Mouse (Mus musculus) midbrain, embryonic 13.5 days (tissue): ENCODE measurements at regions not wholly inside any gene's neighbourhood (a gene's known extent, or its start where the extent isn't known, plus 50 kb on each side); places are given as distances from the start of the nearest gene placed in this dataset.
"Not testable (repeated sequence)": the region's sequence is repeated elsewhere in the genome, so short reads cannot be mapped to it uniquely, and the experiment has no call there.

Source experiments
- ATAC-seq: fragments of 200-750 bp; cut with Nextera tagmentation; 2 replicates; pipeline ENCODE4 v1.8.0; 2017; ENCODE audit warnings: mild to moderate bottlenecking, moderate TSS enrichment, moderate library complexity
- H3K27ac ChIP-seq: fragments of 300-500 bp; sonication (generic); 2 replicates; pipeline ENCODE4 v1.5.1; 2015; ENCODE audit warnings: inconsistent platforms, mild to moderate bottlenecking, moderate library complexity
- H3K27me3 ChIP-seq: fragments of 300-500 bp; sonication (generic); 2 replicates; pipeline ENCODE4 v1.6.1; 2015; ENCODE audit warnings: mild to moderate bottlenecking, inconsistent platforms
- H3K36me3 ChIP-seq: fragments of 300-500 bp; sonication (generic); 2 replicates; pipeline ENCODE4 v1.6.1; 2015; ENCODE audit warnings: mild to moderate bottlenecking, inconsistent platforms
- H3K4me1 ChIP-seq: fragments of 300-500 bp; sonication (generic); replicated peaks from 2 replicates; pipeline ENCODE4 v1.6.1; 2015; ENCODE audit warnings: inconsistent platforms
- H3K4me2 ChIP-seq: fragments of 300-500 bp; sonication (generic); replicated peaks from 2 replicates; pipeline ENCODE4 v1.6.1; 2015; ENCODE audit warnings: moderate library complexity, mild to moderate bottlenecking, inconsistent platforms
- H3K4me3 ChIP-seq: fragments of 300-500 bp; sonication (generic); replicated peaks from 2 replicates; pipeline ENCODE4 v1.5.1; 2015; ENCODE audit warnings: mild to moderate bottlenecking, inconsistent platforms
- H3K9ac ChIP-seq: fragments of 300-500 bp; sonication (generic); replicated peaks from 2 replicates; pipeline ENCODE4 v1.6.1; 2015; ENCODE audit warnings: mild to moderate bottlenecking, inconsistent platforms
- H3K9me3 ChIP-seq: fragments of 300-500 bp; sonication (generic); 2 replicates; pipeline ENCODE4 v1.6.1; 2016; ENCODE audit warnings: mild to moderate bottlenecking, inconsistent platforms
- WGBS: fragments of 180-500 bp; shearing (Covaris S2); methylation state at CpG from one replicate; pipeline ENCODE4 v1.1.7; 2015; 5-methylcytosine and 5-hydroxymethylcytosine counted together

DNA sequence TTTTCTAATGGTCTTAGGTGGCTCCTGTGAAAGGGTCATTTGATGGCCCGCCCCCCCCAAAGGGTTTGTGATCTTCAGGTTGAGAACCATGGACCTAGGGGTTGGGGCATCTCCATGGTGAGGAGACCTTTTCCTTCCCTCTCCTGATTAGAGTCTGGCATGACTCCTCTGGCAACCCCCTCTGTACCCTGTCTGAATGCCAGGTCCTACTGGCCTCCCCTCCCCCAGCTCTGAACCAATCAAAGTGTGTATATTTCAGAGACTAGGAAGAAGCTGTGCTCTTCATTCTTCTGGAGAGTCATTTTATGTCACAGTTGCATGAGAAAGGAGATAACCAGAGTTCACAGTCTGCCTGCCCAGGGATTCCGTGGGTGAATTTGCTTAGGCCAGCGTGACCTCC lies 164.8 kb downstream of the Bcl2l11 start:
- no peak overlapping the region for H3K9ac ChIP-seq
- no peaks in the 10 kb centered on the region for H3K27me3 ChIP-seq
- ATAC-seq: no peak
- peaks cover 19% of the 10 kb centered on the region for H3K4me1 ChIP-seq
- no peak overlapping the region for H3K27ac ChIP-seq
- no peak overlapping the region for H3K4me2 ChIP-seq
- WGBS: 95% methylated on average over 3 of the region's 3 CpGs
- H3K9me3 ChIP-seq: 0 out of 2 replicates have a peak, but pooled peaks cover 10% of the 10 kb centered on the region
- no peaks in the 10 kb centered on the region for H3K36me3 ChIP-seq
- no peak overlapping the region for H3K4me3 ChIP-seq

DNA sequence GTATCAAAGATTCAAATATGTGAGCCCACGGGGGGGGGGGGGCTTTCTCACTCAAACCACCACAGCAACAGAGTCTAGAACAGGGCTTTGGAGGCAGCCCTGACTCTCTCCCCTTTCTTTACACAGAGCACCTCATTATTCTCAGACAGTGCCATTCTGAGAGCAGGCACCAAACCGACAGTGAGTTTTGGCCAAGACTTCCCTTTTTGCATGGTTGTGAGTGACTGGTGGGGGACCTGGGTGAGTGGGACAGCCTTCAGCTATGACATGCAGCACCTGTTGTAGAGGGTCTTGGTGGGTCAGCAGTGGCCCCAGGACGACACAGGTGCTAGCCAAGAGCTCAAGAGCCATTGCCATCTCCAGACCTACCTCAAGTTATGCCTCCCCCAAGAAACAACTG lies 168.8 kb downstream of the Bcl2l11 start:
- H3K27me3 ChIP-seq: no peaks in the 10 kb centered on the region
- H3K9ac ChIP-seq: no peak overlapping the region
- H3K4me2 ChIP-seq: no peak overlapping the region
- no peaks in the 10 kb centered on the region for H3K36me3 ChIP-seq
- no peak overlapping the region for H3K4me3 ChIP-seq
- no peaks in the 10 kb centered on the region for H3K4me1 ChIP-seq
- 65% methylated on average over 3 of the region's 3 CpGs for WGBS
- H3K27ac ChIP-seq: no peak overlapping the region
- H3K9me3 ChIP-seq: 0 out of 2 replicates have a peak, but pooled peaks cover 10% of the 10 kb centered on the region
- ATAC-seq: no peak

DNA sequence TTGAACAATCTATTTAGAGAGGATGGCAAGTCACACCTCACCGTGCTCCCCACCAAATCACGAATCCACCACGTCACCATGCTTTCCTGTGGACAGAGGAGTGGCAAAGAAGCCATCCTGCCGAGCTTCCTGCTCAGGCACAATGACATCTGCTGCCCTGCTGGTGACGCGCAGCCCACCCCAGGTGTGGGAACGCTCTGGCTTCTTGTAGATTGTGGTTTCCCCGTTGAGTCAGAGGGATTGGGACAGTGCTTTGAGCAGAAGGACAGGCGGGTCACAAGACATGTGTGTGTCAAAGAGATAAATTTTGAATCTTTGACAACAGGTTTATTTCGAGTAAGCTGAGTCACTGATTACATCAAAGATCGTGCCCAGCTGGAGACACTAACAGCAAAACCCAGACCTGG lies 169.2 kb downstream of the Bcl2l11 start:
- Histone ChIP-seq H3K4me2 (no peak overlapping the region), H3K27me3 (no peaks in the 10 kb centered on the region), H3K9me3 (0 out of 2 replicates have a peak, but pooled peaks cover 10% of the 10 kb centered on the region), H3K27ac (no peak overlapping the region), H3K4me3 (no peak overlapping the region), H3K36me3 (no peaks in the 10 kb centered on the region), H3K9ac (no peak overlapping the region), H3K4me1 (no peaks in the 10 kb centered on the region)
- no peak for ATAC-seq
- 83% methylated on average over 11 of the region's 11 CpGs for WGBS

DNA sequence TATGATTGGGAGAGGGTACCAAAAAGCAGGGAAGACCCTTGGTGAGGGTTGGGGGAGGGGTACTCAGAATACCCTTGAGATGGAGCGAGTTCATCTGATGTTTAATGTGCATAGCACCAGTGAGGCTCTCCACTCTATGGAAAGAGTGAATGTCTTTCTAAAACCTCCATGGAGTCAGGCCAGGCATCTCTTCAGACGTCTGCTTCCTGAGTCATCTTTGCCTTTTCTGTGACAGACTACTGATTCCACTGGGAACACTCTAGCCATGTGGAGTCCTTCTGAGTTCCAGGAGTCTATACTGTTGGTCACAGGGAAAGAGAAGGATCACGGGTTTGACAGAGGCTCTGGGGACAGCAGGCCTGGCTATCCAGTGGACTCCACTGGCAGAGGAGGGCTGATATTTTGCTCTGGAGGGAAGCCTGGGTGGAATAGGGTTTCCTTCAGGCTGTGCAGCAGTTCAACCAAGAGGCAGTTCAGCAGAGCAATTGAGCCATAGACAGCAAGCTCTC lies 169.9 kb downstream of the Bcl2l11 start:
- no peak for ATAC-seq
- Histone ChIP-seq H3K9me3 (0 out of 2 replicates have a peak, but pooled peaks cover 10% of the 10 kb centered on the region), H3K4me3 (no peak overlapping the region), H3K27me3 (no peaks in the 10 kb centered on the region), H3K4me1 (no peaks in the 10 kb centered on the region), H3K36me3 (no peaks in the 10 kb centered on the region), H3K4me2 (no peak overlapping the region), H3K27ac (no peak overlapping the region), H3K9ac (no peak overlapping the region)
- 80% methylated on average over 3 of the region's 3 CpGs for WGBS

DNA sequence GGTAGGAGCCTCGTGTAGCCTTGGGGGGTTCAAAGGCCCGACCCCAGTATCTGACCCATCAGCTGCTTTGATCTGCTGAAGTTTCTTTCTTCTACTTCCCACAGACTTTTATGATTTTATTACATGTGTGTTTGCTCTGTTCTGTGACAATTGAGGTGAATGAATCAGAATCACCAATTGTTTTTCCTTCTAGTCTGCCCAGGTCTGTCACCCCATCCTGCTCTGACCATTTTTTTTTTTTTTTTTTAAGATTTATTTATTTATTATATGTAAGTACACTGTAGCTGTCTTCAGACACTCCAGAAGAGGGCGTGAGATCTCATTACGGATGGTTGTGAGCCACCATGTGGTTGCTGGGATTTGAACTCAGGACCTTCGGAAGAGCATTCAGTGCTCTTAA lies 170.6 kb downstream of the Bcl2l11 start:
- not testable (repeated sequence) for H3K27ac ChIP-seq, H3K4me3 ChIP-seq, H3K9ac ChIP-seq, H3K4me2 ChIP-seq, H3K27me3 ChIP-seq, H3K9me3 ChIP-seq, ATAC-seq, H3K4me1 ChIP-seq, H3K36me3 ChIP-seq
- WGBS: 88% methylated on average over 5 of the region's 5 CpGs

DNA sequence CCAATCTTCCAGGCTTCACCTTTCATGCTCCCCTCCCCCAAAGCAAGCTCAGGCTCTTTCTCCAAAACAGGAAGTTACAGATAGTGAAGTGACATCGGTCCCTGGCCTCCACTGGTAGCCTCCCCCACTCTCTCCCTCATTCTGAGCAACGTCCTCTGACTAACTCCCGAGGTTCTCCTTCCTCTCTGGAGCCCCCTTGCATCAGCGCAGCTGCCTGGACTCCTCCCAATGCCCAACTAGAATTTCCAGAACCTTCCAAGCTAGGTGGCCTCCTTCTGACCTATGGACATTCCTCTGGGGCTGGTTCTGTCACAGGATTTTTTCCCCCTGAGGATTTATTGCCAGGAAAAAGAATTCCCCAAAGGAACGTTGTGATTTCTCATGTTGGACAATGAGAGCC lies 171.1 kb downstream of the Bcl2l11 start:
- no peak for ATAC-seq
- H3K9me3 ChIP-seq: 0 out of 2 replicates have a peak, but pooled peaks cover 3% of the 10 kb centered on the region
- WGBS: 75% methylated on average over 5 of the region's 5 CpGs
- H3K4me3 ChIP-seq: no peak overlapping the region
- H3K4me2 ChIP-seq: no peak overlapping the region
- H3K36me3 ChIP-seq: no peaks in the 10 kb centered on the region
- H3K9ac ChIP-seq: no peak overlapping the region
- H3K4me1 ChIP-seq: no peaks in the 10 kb centered on the region
- H3K27ac ChIP-seq: no peak overlapping the region
- 0 out of 2 replicates have a peak, but pooled peaks cover under 1% of the 10 kb centered on the region for H3K27me3 ChIP-seq

DNA sequence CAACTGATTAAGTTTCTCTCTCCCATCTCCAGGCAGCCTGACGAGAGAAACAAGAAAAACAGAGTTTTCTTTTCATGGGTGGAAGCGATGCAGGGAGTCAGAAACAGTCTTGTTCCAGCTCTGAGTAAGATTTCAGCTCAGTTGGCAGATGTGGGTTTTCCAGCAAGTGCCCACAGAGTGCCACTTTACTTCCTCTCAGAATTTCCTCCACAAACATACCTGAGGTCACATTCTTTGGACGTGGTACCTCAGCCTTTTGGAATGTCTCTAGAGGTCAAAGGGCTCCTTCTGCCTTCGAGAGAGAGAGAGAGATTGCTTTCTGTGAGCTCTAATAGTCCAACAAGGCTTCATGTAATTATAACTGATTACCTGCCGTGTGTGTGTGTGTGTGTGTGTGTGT lies 172.0 kb downstream of the Bcl2l11 start:
- H3K27me3 ChIP-seq: 0 out of 2 replicates have a peak, but pooled peaks cover 3% of the 10 kb centered on the region
- H3K4me3 ChIP-seq: no peak overlapping the region
- H3K36me3 ChIP-seq: no peaks in the 10 kb centered on the region
- no peaks in the 10 kb centered on the region for H3K4me1 ChIP-seq
- no peak overlapping the region for H3K27ac ChIP-seq
- no peak for ATAC-seq
- no peak overlapping the region for H3K4me2 ChIP-seq
- 77% methylated on average over 5 of the region's 5 CpGs for WGBS
- H3K9ac ChIP-seq: no peak overlapping the region
- H3K9me3 ChIP-seq: no peaks in the 10 kb centered on the region

DNA sequence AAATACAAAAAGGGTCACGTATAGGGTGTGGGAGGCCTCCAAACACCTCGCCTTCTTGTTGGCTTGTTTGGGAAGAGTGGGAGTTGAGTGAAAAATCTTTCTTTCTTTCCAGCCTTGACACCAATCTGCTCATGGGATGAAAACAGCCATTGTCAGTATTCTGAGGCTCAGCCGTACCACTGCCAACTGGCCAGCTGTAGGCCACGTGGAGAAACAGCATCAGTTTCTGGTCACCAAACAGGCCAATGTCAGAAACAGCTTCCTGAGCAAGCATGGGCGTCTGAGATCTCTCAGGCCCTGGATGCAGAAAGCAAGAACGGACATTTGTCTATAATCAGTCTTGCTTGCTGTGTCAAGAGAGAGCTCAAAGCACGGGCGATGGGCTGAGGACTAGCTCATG lies 173.2 kb downstream of the Bcl2l11 start:
- Histone ChIP-seq H3K9me3 (no peaks in the 10 kb centered on the region), H3K4me2 (no peak overlapping the region), H3K4me1 (peaks cover 4% of the 10 kb centered on the region), H3K27ac (no peak overlapping the region), H3K9ac (no peak overlapping the region), H3K4me3 (no peak overlapping the region), H3K36me3 (no peaks in the 10 kb centered on the region), H3K27me3 (0 out of 2 replicates have a peak, but pooled peaks cover 3% of the 10 kb centered on the region)
- no peak for ATAC-seq
- WGBS: 91% methylated on average over 8 of the region's 8 CpGs

DNA sequence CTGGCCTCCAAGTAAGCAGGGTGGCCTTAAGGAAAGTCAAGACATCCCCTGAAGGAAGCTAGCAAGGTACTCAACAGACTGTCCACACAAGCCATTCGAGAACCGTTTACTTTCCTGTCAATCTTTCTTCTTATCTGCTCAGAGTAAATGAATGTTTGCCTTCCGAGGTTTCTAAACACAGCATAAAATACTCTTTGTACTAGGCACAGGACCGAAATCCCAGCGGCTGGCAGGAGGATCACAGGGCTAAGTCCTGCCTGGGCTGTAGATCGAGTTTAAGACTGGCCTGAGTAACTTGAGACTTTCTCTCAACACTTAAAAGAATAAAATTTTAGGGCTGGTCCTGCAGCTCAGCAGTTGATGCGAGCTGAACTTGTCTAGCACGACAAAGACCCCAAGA lies 175.9 kb downstream of the Bcl2l11 start:
- ATAC-seq: no peak
- no peaks in the 10 kb centered on the region for H3K9me3 ChIP-seq
- WGBS: 50% methylated on average over 8 of the region's 8 CpGs
- no peak overlapping the region for H3K9ac ChIP-seq
- no peak overlapping the region for H3K4me3 ChIP-seq
- H3K4me2 ChIP-seq: no peak overlapping the region
- H3K36me3 ChIP-seq: no peaks in the 10 kb centered on the region
- H3K4me1 ChIP-seq: peaks cover 14% of the 10 kb centered on the region
- peaks cover 3% of the 10 kb centered on the region; the same call in 1 of the 2 replicates for H3K27me3 ChIP-seq
- no peak overlapping the region for H3K27ac ChIP-seq

DNA sequence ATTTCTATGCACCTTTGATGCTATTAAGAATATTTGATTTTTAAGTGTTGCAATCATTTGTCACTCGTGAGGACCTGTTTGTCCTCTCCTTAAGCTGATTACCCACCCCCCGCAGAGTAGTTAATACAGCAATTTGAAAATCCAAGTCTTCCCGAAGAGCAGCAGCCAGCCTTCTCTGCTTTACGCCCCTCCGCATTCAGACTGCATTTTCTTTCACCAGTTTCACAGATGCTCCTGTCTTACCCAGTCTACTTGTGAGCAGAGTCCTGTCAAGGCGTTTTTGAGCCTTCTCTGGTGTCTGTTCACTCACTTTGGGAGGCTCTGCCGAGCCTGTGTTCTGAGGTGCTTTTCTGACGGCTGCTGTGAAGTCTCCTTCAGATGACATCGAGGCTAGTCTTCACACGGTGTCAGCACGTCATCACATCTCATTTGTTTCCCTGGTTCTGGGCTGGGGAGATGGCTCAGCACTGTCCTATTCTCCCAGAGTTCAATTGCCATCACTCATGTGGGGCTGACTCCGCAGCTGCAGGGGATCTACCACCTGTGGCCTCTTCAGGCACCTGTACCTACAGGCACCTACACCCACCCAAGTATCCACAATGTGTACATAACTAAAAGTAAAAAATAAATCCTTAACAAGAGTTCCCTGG lies 178.3 kb downstream of the Bcl2l11 start:
- H3K9ac ChIP-seq: 0 out of 2 replicates have a peak overlapping the region, but pooled peaks have one; percentile 14
- H3K27me3 ChIP-seq: peaks cover 3% of the 10 kb centered on the region; the same call in 1 of the 2 replicates
- WGBS: 6% methylated on average over 12 of the region's 12 CpGs
- H3K4me2 ChIP-seq: peak overlapping the region; percentile 34
- no peaks in the 10 kb centered on the region for H3K9me3 ChIP-seq
- peaks cover 14% of the 10 kb centered on the region for H3K4me1 ChIP-seq
- peak; percentile 67; the same call in 1 of the 2 replicates for ATAC-seq
- H3K4me3 ChIP-seq: no peak overlapping the region
- H3K27ac ChIP-seq: no peak overlapping the region
- H3K36me3 ChIP-seq: no peaks in the 10 kb centered on the region

DNA sequence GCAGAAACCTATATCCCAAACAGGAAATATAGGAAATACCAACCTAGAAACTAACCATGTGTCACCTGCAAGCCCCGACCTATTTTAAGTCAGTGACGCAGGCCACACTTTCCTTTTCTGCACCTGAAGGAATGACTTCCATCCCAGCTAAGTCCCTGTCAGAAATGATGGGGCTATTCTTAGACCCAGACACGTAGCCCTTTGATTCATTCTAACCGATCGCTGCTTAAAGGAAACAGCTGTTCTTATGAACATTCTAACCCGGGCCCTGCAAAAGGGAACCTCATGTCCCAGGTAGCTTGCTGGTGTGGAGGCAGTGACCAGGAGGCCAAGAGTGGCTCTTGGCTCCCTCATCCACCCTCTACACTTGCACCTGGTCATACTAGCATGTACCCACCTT lies 180.9 kb downstream of the Bcl2l11 start:
- no peak for ATAC-seq
- whole genome bisulfite sequencing: 83% methylated on average over 6 of the region's 6 CpGs

DNA sequence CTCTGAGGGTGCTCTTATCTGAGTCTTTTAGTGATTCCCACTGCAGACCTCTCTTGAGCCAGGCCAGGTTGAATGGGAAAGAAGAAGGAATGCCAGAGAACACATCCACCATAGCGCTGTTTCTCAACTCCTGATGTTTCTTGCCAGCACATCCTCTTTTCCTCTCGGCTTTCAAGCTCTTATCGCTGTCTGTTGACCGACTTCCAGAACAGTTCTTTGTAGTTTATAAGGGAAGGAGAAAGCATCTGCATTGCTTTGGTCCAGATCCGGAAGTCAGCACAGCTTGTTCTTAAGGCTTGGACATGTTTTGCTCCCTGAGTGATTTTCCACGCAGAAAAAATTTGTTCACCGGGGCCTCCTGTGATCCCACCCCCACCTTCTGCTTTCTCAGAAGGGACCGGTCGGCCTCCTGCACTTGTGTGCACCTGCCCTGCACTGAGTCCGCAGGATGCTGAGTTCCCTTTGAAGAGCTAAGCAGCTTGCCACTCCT lies 183.7 kb downstream of the Bcl2l11 start:
- WGBS: 26% methylated on average over 10 of the region's 10 CpGs
- ATAC-seq: no peak
- no peak overlapping the region for H3K4me3 ChIP-seq
- no peak overlapping the region for H3K9ac ChIP-seq
- peaks cover 16% of the 10 kb centered on the region for H3K4me1 ChIP-seq
- no peak overlapping the region for H3K4me2 ChIP-seq
- no peaks in the 10 kb centered on the region for H3K9me3 ChIP-seq
- peaks cover 4% of the 10 kb centered on the region; the same call in 1 of the 2 replicates for H3K27me3 ChIP-seq
- H3K36me3 ChIP-seq: no peaks in the 10 kb centered on the region
- no peak overlapping the region for H3K27ac ChIP-seq

More for the DNA sequence above, 180.9 kb downstream of the Bcl2l11 start:
- H3K27ac ChIP-seq: no peak overlapping the region
- no peaks in the 10 kb centered on the region for H3K9me3 ChIP-seq
- no peak overlapping the region for H3K9ac ChIP-seq
- H3K4me2 ChIP-seq: no peak overlapping the region
- H3K4me1 ChIP-seq: peaks cover 18% of the 10 kb centered on the region
- no peaks in the 10 kb centered on the region for H3K36me3 ChIP-seq
- H3K4me3 ChIP-seq: no peak overlapping the region
- peaks cover 3% of the 10 kb centered on the region; the same call in 1 of the 2 replicates for H3K27me3 ChIP-seq
